Mouse (Mus musculus): ENCODE measurements around the gene Slc2a4.
"Not testable (repeated sequence)": the region's sequence is repeated elsewhere in the genome, so short reads cannot be mapped to it uniquely, and the experiment has no call there.

The Slc2a4 gene

GRCm38 (mm10) chr11:69939731-69940130 is 8.3 kb downstream of the Slc2a4 start:
- DNase-seq (ENCODE audit: low spot score), result no peak

- no peak for DNase-seq (ENCODE audit: low spot score)
Observed at GRCm38 (mm10) chr11:69939181-69939580, 8.8 kb downstream of the Slc2a4 start.

GRCm38 (mm10) chr11:69938401-69938979 is 9.5 kb downstream of the Slc2a4 start:
- DNase-seq (ENCODE audit: low spot score), result no peak

GRCm38 (mm10) chr11:69937834-69938233 is 10.2 kb downstream of the Slc2a4 start:
- DNase-seq (ENCODE audit: low spot score), result no peak

- no peak for DNase-seq (ENCODE audit: low spot score)
Observed at GRCm38 (mm10) chr11:69937385-69937784, 10.6 kb downstream of the Slc2a4 start.

GRCm38 (mm10) chr11:69936714-69937347 is 11.2 kb downstream of the Slc2a4 start:
- no peak for DNase-seq (ENCODE audit: low spot score)

GRCm38 (mm10) chr11:69936156-69936555 is 11.8 kb downstream of the Slc2a4 start:
- no peak for DNase-seq (ENCODE audit: low spot score)

GRCm38 (mm10) chr11:69935137-69935879 is 12.7 kb downstream of the Slc2a4 start, which contains the start of gene Ybx2:
Ybx2 (plus strand) TSS chr11:69935796.
- DNase-seq (ENCODE audit: low spot score), result peak; percentile 86

GRCm38 (mm10) chr11:69934681-69935080 is 13.3 kb downstream of the Slc2a4 start:
- DNase-seq (ENCODE audit: low spot score), result no peak

- DNase-seq (ENCODE audit: low spot score), result peak; percentile 92
Observed at GRCm38 (mm10) chr11:69934169-69934568, 13.8 kb downstream of the Slc2a4 start.

- DNase-seq (ENCODE audit: low spot score), result no peak
Observed at GRCm38 (mm10) chr11:69933066-69933465, 14.9 kb downstream of the Slc2a4 start.

GRCm38 (mm10) chr11:69932254-69932653 is 15.7 kb downstream of the Slc2a4 start:
- DNase-seq (ENCODE audit: low spot score), result no peak

- DNase-seq (ENCODE audit: low spot score), result no peak
Observed at GRCm38 (mm10) chr11:69931769-69932168, 16.2 kb downstream of the Slc2a4 start.

GRCm38 (mm10) chr11:69930967-69931537 is 16.9 kb downstream of the Slc2a4 start:
- DNase-seq (ENCODE audit: low spot score), result peak; percentile 55

GRCm38 (mm10) chr11:69930176-69930575 is 17.8 kb downstream of the Slc2a4 start:
- DNase-seq (ENCODE audit: low spot score), result not testable (repeated sequence)

- DNase-seq (ENCODE audit: low spot score), result no peak
Observed at GRCm38 (mm10) chr11:69929712-69930111, 18.3 kb downstream of the Slc2a4 start.

GRCm38 (mm10) chr11:69927501-69927900 is 20.5 kb downstream of the Slc2a4 start:
- DNase-seq (ENCODE audit: low spot score), result no peak

- DNase-seq (ENCODE audit: low spot score), result no peak
Observed at GRCm38 (mm10) chr11:69922796-69923195, 25.2 kb downstream of the Slc2a4 start.

GRCm38 (mm10) chr11:69922012-69922756 is 25.8 kb downstream of the Slc2a4 start:
- no peak for DNase-seq (ENCODE audit: low spot score)

- peak; percentile 100 for DNase-seq (ENCODE audit: low spot score)
Observed at GRCm38 (mm10) chr11:69921114-69922011, 26.6 kb downstream of the Slc2a4 start, which contains the start of gene Eif5a. Eif5a (minus strand) TSS chr11:69921958.
